Mouse (Mus musculus) right cerebral cortex, adult 2 months (tissue): ENCODE results near the gene Timm29.
A peak's percentile ranks its signal among the peaks of the same experiment; 100 is the strongest.

Source experiments
- DNase-seq, 2 experiments: peaks; one replicate each; pipeline ENCODE4 v3.0.0; 2021 to 2022; ENCODE audit warnings: low spot score in 2 of 2

The Timm29 gene

GRCm38 (mm10) chr9:21616232-21616781 lies 23.8 kb downstream of the Timm29 start:
- DNase-seq, result peak; percentile 78 to 87

- no peak for DNase-seq
Measured at GRCm38 (mm10) chr9:21617066-21617465, 24.5 kb downstream of the Timm29 start.

GRCm38 (mm10) chr9:21620229-21620628 lies 27.7 kb downstream of the Timm29 start:
- no peak for DNase-seq

- DNase-seq, result no peak
Measured at GRCm38 (mm10) chr9:21622676-21623075, 30.2 kb downstream of the Timm29 start.

GRCm38 (mm10) chr9:21625342-21626339 lies 33.1 kb downstream of the Timm29 start:
- DNase-seq, result no peak

GRCm38 (mm10) chr9:21626571-21626970 lies 34.0 kb downstream of the Timm29 start:
- DNase-seq, result no peak

- no peak for DNase-seq
Measured at GRCm38 (mm10) chr9:21627145-21627795, 34.7 kb downstream of the Timm29 start.

- DNase-seq, result peak; percentile 53 to 72
Measured at GRCm38 (mm10) chr9:21630673-21631072, 38.2 kb downstream of the Timm29 start.

GRCm38 (mm10) chr9:21633106-21633505 lies 40.6 kb downstream of the Timm29 start:
- DNase-seq, result no peak

- DNase-seq, result no peak
Measured at GRCm38 (mm10) chr9:21635639-21636038, 43.1 kb downstream of the Timm29 start.

GRCm38 (mm10) chr9:21639031-21639430 lies 46.5 kb downstream of the Timm29 start:
- DNase-seq, result no peak
